Mouse (Mus musculus): Measurements from ENCODE around the gene Impg2.

DNA sequence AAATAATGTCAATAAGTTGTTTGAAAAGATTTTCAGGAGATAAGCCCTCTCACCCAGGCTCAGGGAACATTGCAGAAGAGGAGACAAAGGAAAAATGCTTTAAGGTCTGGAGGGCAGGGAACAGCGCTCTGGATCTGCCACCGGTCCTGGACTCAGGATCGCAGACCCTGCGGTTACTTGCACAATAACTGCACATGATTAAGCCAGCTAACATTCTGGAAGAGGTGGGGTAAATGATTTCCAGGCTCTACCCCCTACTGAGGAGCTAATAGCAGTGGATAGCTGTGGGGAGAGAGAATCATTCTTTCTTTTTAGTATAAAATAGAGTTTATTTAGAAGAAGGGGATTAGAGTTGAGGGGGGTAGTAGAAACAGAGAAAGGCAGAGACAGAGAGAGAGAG is 103.5 kb downstream of the Impg2 start:
- TF ChIP-seq POLR2A (IDR thresholded peaks at IDR 0.05; ENCODE audit: extremely low read depth, insufficient read depth, low read length) (no peak), CTCF (IDR thresholded peaks at IDR 0.05; ENCODE audit: extremely low read depth, insufficient read depth, low read length) (no peak)

Measured in cortical plate, adult 2 months (tissue).